Mouse (Mus musculus): ENCODE results near the gene Cacna1h. TPM values are rescaled to one million over a fixed set of nuclear protein-coding genes. Genes with fewer than 3 reads are reported as not detected.

Gene Cacna1h
- polyA plus RNA-seq (2012; rRNA removed) (58.0 and 73.0 TPM in 2 replicates), polyA plus RNA-seq (2014; fragmentation: Nextera tagmentation; extraction: Ambion mirVana) (6.9 TPM in 2 replicates)

DNA sequence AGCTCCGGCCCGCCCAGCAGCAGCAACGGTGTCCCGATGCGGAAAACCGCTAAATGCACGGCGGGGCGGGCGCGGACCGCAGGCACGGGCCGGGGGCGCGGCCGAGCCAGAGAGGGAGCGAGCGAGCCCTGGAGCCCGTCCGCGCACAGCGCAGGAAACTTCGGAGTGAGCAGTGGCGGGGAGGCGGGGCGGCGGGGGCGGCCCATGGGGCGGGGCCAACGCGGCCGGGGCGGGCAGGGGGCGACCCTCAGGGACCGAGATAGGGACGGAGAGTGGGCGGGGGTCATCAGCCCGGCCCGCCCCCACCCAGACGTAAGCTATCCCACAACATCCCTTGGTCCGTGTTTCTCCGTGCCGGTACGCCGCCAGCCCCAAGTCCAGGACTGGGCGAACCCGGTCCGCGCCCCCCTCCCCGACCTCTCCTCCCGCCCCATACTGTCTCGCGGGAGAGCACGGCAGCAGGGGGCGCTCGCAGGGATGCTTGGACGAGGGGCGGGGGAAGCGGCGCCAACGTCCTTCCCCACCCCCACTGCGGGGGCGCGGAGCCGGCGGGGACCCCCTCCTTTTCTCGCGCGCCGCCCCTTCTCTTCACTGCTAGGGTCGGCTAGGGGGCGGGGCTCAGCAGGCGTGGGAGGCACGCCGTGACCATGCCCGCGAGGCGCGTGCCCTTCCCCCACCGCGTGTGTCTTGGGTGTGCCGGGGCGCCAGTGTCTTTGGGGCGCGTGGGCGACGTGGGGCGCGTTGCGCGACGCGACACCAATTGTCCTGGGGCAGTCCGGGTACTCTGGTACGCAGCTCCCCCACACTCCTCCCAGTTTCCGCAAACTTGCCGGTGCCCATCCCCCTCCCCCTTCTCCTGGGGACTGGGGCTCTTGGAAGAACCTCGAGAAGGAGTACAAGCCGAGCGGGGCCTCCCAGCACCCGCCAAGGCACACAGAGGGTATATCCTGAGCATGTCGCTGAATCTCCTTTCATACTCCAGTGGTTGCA is at the start of gene Cacna1h:
Gene Cacna1h (minus strand): TSS at position 167 of the 990 bp plus-strand sequence.
- peaks cover 38% of the 10 kb centered on the region for H3K4me1 ChIP-seq (ENCODE audit: control insufficient read depth, insufficient read depth, low read length)
- H3K4me3 ChIP-seq (replicated peaks; ENCODE audit: low read length), result peak within 1 kb of the TSS; percentile 82
- TF ChIP-seq POLR2A (IDR thresholded peaks at IDR 0.05; ENCODE audit: borderline replicate concordance, extremely low read depth, insufficient read depth, insufficient read length), result 0 out of 2 replicates have a peak, but pooled peaks have one; percentile 22
- no peaks in the 10 kb centered on the region for H3K9me3 ChIP-seq (ENCODE audit: control insufficient read depth, low read length)
- DNase-seq (ENCODE audit: low spot score) (peak; percentile 85), ATAC-seq (ENCODE audit: low FRiP score, low read depth) (peak; percentile 89)
- H3K9ac ChIP-seq (ENCODE audit: low read depth, low read length, severe bottlenecking), result peak within 1 kb of the TSS; percentile 76
- H3K27ac ChIP-seq (replicated peaks; ENCODE audit: low read depth, low read length), result peak within 1 kb of the TSS; percentile 87
- no peaks in the 10 kb centered on the region for H3K36me3 ChIP-seq (ENCODE audit: control insufficient read depth, insufficient read depth, low read length)
- H3K27me3 ChIP-seq (ENCODE audit: control insufficient read depth, insufficient read depth, low read length), result no peaks in the 10 kb centered on the region
- WGBS, result under 1% methylated on average over 44 of the region's 103 CpGs
- peak within 1 kb of the TSS; percentile 94 for H3K4me2 ChIP-seq (replicated peaks; ENCODE audit: low read depth, low read length, severe bottlenecking)

DNA sequence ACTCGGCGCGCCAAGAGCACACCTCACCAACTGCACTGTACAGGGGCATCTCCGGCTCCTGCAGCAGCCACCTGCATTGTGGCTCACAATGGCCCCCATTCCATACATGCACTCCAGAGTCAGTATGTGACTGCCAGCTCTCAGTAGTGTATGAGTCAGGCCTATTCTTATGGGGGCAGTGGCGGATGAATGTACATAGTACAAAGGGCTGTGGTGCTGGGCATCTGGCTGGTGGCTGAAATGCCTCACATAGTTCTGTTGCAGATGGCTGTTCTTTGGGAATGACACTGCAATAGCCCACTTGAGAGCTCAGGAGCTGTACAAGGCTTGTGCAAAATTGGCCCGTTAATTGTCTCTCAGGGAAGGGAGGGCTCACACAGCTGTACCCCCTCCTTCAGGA is 48.5 kb upstream of the Cacna1h start:
- no peak overlapping the region for H3K9ac ChIP-seq (ENCODE audit: low read depth, low read length, severe bottlenecking)

DNA sequence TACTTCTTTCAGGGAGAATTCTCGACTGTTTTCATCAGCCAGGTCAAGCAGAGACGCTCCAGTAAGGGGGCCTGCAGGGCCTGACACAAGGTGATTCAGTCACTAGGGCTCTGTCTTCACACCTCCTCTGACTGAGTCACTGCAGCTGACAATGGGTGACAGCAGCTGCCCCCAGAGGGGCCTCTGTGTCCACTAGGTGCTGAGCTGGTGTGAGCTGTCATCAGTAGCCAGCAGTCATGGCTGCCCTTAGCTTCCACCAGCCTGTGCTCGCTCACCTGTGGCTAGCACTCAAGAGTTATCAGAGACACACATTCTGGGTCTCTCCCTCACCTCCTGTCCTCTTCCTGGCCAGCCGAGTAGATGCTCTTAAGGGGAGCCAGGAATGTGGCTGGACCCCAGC is 47.2 kb upstream of the Cacna1h start:
- no peak overlapping the region for H3K4me2 ChIP-seq (replicated peaks; ENCODE audit: low read depth, low read length, severe bottlenecking)
- DNase-seq (ENCODE audit: low spot score) (no peak), ATAC-seq (ENCODE audit: low FRiP score, low read depth) (no peak)
- no peaks in the 10 kb centered on the region for H3K9me3 ChIP-seq (ENCODE audit: control insufficient read depth, low read length)
- H3K9ac ChIP-seq (ENCODE audit: low read depth, low read length, severe bottlenecking), result no peak overlapping the region
- TF ChIP-seq POLR2A (IDR thresholded peaks at IDR 0.05; ENCODE audit: borderline replicate concordance, extremely low read depth, insufficient read depth, insufficient read length), result no peak
- no peaks in the 10 kb centered on the region for H3K36me3 ChIP-seq (ENCODE audit: control insufficient read depth, insufficient read depth, low read length)
- no peak overlapping the region for H3K27ac ChIP-seq (replicated peaks; ENCODE audit: low read depth, low read length)
- H3K4me3 ChIP-seq (replicated peaks; ENCODE audit: low read length), result no peak overlapping the region
- no peaks in the 10 kb centered on the region for H3K4me1 ChIP-seq (ENCODE audit: control insufficient read depth, insufficient read depth, low read length)
- 65% methylated on average over 4 of the region's 4 CpGs for WGBS
- no peaks in the 10 kb centered on the region for H3K27me3 ChIP-seq (ENCODE audit: control insufficient read depth, insufficient read depth, low read length)

More for the DNA sequence above, 48.5 kb upstream of the Cacna1h start:
- TF ChIP-seq POLR2A (IDR thresholded peaks at IDR 0.05; ENCODE audit: borderline replicate concordance, extremely low read depth, insufficient read depth, insufficient read length), result no peak
- DNase-seq (ENCODE audit: low spot score) (no peak), ATAC-seq (ENCODE audit: low FRiP score, low read depth) (no peak)
- Histone ChIP-seq H3K4me3 (replicated peaks; ENCODE audit: low read length) (no peak overlapping the region), H3K4me2 (replicated peaks; ENCODE audit: low read depth, low read length, severe bottlenecking) (no peak overlapping the region), H3K36me3 (ENCODE audit: control insufficient read depth, insufficient read depth, low read length) (no peaks in the 10 kb centered on the region), H3K27ac (replicated peaks; ENCODE audit: low read depth, low read length) (no peak overlapping the region), H3K9me3 (ENCODE audit: control insufficient read depth, low read length) (no peaks in the 10 kb centered on the region), H3K27me3 (ENCODE audit: control insufficient read depth, insufficient read depth, low read length) (no peaks in the 10 kb centered on the region), H3K4me1 (ENCODE audit: control insufficient read depth, insufficient read depth, low read length) (no peaks in the 10 kb centered on the region)
- 77% methylated on average over 6 of the region's 6 CpGs for WGBS

DNA sequence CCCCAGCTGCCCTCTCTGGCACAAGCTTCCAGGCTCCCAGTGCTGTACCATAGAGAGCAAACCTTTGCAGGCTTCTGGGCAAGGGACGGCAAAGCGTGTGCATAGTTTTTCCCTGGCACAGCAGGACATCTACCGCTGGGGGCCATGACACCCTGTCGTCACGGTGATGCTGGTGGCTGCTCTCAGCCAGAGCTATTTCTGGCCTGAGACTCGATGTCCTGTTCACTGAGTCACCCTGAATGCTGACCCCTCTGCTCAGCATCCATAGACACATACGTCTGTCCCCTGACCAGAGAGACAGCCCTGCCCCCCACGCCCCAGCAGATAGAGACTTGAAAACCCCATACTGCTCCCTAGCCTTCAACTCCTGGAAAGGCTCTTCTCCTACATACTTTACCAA is 46.6 kb upstream of the Cacna1h start:
- no peak overlapping the region for H3K4me2 ChIP-seq (replicated peaks; ENCODE audit: low read depth, low read length, severe bottlenecking)
- H3K36me3 ChIP-seq (ENCODE audit: control insufficient read depth, insufficient read depth, low read length), result no peaks in the 10 kb centered on the region
- no peaks in the 10 kb centered on the region for H3K27me3 ChIP-seq (ENCODE audit: control insufficient read depth, insufficient read depth, low read length)
- no peak for DNase-seq (ENCODE audit: low spot score)
- H3K4me3 ChIP-seq (replicated peaks; ENCODE audit: low read length), result no peak overlapping the region
- H3K4me1 ChIP-seq (ENCODE audit: control insufficient read depth, insufficient read depth, low read length), result no peaks in the 10 kb centered on the region
- no peak for TF ChIP-seq POLR2A (IDR thresholded peaks at IDR 0.05; ENCODE audit: borderline replicate concordance, extremely low read depth, insufficient read depth, insufficient read length)
- H3K9ac ChIP-seq (ENCODE audit: low read depth, low read length, severe bottlenecking), result no peak overlapping the region
- H3K9me3 ChIP-seq (ENCODE audit: control insufficient read depth, low read length), result no peaks in the 10 kb centered on the region
- no peak overlapping the region for H3K27ac ChIP-seq (replicated peaks; ENCODE audit: low read depth, low read length)
- 45% methylated on average over 8 of the region's 8 CpGs for WGBS
- no peak for ATAC-seq (ENCODE audit: low FRiP score, low read depth)

DNA sequence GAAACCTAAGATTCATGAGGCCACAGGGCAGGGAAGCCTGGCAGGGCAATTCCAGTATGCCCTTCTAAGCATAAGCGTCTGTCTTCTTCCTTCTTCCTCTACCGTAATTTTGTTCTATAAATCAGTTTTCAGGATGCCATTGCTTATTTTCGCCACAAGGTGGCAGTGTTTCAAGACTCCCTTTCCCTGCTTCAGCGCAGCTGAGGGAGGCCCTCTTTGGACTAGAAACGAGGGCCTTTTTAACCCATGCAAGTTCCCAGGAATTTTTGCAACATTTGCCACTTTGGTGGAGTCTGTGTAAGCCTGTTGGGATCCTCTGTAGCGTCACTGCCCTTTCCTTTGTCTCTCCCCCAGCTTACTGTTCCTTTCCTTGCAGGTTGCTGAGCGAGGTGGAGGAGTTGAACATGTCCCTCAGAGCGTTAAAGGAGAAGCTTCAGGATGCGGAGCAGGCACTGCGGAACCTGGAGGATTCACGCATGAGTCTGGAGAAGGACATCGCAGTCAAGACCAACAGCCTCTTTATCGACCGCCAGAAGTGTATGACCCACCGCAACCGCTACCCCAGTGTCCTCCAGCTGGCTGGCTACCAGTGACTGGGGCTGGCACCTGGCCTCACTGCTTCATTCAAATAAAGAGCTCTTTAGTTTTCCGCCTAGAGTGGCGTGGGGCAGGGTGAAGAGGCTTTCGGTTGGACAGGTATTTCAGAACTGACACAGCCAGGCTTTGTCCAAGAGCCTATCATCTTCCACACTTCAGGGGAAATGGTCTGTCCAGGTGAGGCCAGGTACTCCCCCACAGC is 42.6 kb upstream of the Cacna1h start:
- DNase-seq (ENCODE audit: low spot score) (peak; percentile 77), ATAC-seq (ENCODE audit: low FRiP score, low read depth) (no peak)
- no peak for TF ChIP-seq POLR2A (IDR thresholded peaks at IDR 0.05; ENCODE audit: borderline replicate concordance, extremely low read depth, insufficient read depth, insufficient read length)
- Histone ChIP-seq H3K4me1 (ENCODE audit: control insufficient read depth, insufficient read depth, low read length) (0 out of 2 replicates have a peak, but pooled peaks cover 4% of the 10 kb centered on the region), H3K9me3 (ENCODE audit: control insufficient read depth, low read length) (no peaks in the 10 kb centered on the region), H3K27me3 (ENCODE audit: control insufficient read depth, insufficient read depth, low read length) (peaks cover 3% of the 10 kb centered on the region; the same call in 1 of the 2 replicates), H3K27ac (replicated peaks; ENCODE audit: low read depth, low read length) (no peak overlapping the region), H3K9ac (ENCODE audit: low read depth, low read length, severe bottlenecking) (no peak overlapping the region), H3K4me2 (replicated peaks; ENCODE audit: low read depth, low read length, severe bottlenecking) (no peak overlapping the region), H3K36me3 (ENCODE audit: control insufficient read depth, insufficient read depth, low read length) (no peaks in the 10 kb centered on the region), H3K4me3 (replicated peaks; ENCODE audit: low read length) (no peak overlapping the region)
- 40% methylated on average over 19 of the region's 19 CpGs for WGBS
